Mouse (Mus musculus) cerebellum, adult (tissue): ENCODE data around the gene Barx1.

Source experiments
- ATAC-seq: cut with Nextera tagmentation; 2 replicates; pipeline ENCODE4 v1.9.2; 2017; ENCODE audit warnings: mild to moderate bottlenecking, moderate library complexity, mixed read lengths; ENCODE audit not compliant: insufficient number of reproducible peaks, low FRiP score, low TSS enrichment

Barx1 gene

DNA sequence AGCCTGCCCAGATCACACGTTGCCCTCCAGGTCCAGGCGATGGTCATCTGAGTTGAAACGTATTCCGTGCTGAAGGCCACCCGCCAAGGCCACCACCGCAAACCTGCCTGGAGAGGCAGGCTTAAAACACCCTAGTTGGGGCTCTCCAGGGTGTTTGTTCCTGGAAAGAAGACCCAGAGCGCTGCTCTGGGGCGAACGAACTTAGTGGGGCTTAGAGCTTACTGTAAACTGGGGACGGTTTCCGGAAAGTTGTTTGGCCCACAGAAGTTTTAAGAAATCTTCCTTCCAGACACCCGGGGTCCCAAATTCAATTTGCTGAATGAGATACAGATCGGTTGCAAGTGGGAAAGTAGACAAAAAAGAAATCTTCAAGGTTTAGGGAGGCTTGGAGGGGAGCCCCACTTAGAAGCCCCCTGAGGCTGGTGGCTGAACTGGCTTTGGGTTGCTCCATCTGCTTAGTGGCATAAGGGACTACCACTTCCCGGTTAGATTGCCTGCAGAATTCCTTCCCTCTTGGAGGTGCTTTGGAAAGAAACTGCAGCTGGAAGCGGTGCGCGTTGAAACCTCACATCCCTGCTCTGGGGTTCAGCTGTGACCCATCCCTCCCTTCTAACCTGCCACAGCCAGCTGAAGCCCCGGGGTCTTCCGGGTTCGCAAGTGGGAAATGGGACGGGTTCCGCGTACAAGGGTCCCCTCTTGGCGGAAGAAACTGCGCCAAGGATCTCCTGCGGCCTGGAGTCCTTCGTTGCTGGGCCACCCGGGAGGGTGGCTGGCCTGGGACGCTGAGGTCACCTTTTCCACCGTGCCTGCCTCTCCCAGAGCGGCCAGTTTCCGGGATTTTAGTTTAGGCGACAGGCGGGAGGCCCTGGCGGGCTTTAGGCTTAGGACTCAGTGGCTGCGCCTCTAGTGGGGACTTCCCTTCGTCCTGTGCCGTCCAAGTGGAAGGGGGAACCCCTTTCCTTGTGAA, 3.3 kb upstream of the Barx1 start:
- no peak for ATAC-seq

DNA sequence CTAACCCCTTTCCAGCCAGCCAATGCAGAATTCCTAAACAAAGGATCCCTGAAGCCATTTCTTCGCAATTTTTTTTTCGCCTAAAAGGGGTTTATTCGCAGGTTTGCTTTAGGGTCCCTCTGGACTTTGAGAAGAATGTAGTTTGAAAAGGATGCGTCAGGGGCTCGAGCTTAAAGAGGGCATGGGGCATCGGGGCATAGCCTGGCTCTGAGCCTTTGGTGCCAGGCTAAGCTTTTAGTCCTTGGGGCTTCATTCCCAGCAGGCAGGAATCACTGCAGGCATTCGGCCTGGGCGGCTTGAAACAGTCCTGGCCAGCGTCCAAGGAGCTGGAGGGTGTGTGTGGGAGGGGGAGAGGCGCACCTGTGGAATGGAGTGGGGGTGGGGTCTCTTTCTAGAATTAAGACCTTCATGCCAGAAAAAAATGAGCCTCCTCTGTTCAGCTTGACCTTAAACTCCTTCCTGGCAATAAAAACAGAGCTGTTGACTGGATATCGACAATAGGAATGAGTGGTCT, 2.5 kb upstream of the Barx1 start:
- ATAC-seq = no peak

DNA sequence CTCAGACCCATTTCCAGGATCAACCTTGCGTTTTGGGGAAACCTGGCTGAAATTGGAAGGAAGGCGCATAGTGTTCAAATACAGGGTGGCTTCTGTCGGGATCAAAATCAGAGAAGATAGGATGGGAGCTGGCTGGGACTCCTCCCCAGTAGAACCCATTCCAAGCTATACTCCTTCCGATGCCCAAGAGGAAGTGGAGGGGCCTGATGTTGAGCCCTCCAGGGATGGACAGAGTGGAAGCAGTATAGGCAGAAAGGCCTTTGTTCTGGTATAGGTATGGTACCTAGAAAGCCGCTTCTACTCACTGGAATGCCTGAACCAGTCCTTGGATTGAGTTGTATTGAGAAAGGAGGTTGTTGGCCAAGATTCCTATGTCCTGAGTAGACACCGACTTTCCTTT, 2.1 kb upstream of the Barx1 start:
- ATAC-seq = no peak

DNA sequence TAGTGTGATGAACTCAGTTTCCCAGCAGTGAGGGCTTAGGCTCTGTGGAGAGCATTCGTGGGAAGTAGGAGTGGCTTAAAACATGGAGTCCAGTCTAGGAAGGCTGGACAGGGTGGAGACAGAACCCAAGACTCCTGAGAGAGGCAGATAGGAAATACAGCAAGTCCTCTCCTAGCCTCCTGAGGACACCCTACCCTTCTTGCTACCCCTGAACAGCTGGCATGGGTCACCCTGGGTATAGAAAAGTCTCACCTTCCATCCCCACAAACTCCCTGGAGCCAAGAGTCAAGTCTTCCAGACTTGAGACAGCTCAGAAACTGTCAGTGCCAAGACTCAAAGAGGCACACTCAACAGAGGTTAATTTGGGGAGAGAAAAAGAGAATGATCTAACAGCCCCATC, 1.2 kb upstream of the Barx1 start:
- no peak for ATAC-seq

DNA sequence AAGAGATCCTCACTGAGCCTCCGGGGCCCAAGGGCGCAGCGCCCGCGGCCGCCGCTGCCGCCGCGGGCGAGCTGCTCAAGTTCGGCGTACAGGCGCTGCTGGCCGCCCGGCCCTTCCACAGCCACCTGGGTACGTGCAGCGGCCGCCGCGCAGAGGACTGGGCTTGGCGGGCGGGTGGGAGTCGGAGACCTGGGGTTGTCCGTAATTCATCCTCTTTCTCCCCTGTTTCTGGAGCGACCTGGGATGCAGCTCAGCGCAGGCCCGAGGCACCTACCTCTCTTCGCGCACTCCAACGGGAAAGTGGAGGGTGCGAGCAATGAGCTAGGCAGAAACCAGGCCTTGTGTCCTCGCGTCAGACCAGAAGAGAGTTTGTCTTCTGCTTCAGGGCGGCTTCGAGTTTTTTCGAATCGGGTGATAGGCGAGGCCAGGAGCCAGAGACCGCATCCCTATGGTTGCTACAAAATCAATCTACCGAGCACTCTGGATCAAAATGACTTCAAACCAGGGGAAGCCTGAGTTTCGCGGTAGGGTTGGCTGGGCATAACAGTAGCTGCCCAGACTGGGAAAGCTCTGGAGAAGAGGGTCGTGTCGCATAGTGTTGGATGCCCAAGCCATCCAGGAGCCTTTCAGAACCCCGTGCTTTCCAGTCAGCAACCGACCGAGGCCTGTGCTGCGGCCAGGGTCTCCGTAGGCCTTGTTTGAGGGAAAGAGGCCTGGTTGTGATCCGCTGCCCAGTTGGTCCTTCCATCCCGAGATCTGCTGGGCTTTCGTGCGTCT, 601 bp downstream of the Barx1 start:
- ATAC-seq = no peak

DNA sequence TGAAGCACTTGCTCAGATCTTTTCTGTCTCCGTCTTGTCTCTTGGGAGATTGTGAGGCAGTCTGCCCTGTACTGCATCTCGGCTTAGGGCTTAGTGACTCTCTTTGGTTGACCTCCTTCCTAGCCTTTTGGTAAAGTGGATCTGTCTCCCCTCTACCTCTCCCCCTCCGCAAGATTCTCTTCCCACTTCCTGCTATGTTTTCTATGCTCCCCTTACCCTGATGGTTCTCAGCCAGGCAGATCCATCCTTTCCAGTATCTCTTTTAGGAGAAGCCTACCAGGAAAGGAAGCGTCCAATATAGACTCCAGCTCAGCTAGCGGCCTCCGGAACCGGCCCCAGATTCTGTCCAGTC, 1.2 kb downstream of the Barx1 start:
- ATAC-seq = no peak

DNA sequence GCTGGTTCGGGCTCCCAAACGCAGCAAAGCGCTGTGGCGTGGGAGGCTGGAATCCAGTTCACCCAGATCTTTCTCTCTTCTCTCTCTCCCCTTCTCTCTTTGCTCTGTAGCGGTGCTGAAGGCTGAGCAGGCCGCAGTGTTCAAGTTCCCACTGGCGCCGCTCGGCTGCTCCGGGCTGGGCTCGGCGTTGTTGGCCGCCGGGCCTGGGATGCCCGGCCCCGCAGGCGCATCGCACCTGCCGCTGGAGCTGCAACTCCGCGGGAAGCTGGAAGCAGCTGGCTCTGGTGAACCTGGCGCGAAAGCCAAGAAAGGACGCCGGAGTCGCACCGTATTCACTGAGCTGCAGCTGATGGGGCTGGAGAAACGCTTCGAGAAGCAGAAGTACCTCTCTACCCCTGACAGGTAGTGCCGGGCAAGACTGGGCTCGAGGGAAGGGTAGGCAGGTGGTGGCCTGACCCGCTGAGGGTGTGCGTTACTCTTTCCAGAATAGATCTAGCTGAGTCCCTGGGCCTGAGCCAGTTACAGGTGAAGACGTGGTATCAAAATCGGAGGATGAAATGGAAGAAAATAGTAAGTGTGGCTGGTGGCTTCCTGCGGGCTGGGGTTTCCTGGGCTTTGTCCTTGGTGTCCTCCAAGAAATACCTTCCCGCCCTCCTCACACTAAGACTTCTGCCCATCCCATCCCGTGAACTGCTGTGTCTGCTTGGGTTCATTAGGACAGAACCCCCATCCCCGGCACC, 2.3 kb downstream of the Barx1 start:
- no peak for ATAC-seq

DNA sequence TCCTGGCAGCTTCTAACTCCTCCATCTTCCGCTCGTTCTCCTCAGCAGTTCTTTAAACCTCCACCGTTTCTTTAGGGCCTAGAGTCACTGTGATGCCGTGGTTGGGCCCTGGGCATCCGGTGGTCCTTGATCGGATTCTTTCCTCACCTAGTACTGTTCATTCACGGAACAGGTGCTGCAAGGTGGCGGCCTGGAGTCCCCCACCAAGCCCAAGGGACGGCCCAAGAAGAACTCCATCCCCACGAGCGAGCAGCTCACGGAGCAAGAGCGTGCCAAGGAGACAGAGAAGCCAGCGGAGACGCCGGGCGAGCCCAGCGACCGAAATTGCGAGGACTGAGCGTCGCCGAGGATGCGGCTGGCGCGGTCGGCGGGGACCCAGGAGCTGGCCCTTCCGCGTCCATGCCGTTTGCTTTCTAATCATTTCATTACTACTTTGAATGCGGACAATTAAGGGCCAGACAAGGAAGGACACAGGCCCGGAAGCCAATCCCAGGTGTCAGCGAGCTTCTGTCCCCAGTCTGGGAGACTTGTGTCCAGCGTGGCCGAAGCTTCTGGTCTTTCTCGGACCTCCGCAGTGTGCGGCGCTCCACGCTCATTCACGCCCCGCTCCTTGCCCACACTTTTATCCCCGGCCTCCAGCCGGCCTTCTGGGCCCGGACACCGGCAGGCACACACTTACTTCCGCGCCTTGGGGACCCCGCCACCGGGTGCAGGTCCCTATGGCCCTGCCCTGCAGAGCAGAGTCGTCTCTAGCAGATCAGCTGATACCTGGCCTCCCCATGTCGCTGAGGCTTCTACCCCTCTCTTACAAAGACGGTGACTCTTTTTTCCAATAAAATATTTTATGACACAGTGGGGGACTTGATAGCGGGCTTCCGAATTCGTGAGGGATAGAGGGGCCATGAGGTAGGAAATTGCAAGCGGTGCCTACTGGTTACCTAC, 3.1 kb downstream of the Barx1 start:
- ATAC-seq = no peak

DNA sequence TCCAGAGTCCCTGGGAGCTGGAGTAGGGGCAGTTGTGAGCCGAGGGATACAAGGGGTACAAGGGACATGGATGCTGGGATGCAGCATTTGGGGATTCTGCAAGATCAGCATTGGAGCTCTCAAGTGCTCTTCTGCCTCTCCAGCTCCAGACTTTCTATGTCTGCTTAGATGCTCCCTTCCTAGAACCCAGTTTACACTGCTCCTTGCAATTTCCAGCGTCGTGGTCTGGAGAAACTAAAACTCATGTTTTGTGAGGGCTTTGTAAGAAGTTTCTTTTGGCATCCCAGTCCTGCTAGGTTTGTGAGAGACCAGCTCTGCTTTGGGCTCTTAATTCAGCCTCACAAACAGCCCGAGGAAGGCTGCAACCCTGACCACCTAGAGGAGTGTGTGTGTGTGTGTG, 4.7 kb downstream of the Barx1 start:
- ATAC-seq = no peak

DNA sequence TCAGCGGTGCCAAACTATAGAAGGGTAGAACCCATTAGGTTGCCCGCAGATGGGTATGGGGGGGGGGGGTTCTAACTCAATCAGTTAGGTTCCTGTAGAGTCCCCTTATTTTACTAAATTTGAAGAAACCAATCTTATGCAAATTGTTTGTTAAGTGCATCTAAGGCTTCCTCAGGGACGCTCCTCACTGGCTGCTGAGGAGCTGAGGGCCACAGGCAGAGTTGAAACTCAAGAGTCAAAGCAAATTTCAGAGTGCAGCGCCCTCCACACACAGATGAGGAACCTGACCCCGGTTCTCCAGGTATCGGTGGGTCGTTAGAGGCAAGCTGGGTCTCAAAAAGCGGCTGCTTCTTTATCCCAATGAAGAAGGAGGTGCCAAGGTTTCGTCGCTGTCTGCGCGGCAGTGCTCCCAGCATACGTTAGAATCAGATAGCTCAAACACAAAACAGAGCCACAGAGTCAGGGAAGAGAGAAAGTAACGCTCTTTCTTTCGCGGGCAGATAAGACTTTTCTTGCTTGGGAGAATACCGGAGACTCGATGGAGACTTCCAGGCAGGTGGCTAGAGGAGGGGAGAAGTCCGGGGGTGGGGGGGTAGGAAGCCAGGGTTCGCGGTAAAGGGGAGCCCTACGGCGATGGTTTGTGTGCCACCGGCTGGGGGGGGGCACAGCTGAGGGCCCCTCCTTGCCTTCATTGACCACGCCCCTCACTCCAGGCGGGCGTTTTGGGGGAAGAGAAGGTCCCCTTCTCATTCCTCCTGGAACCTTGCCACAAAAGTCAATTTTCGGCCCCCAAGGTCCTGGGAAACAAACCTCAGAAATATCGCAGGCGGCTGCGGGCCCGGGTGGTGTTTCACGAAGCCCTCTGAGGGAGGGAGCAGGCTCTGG, 5.5 kb downstream of the Barx1 start:
- no peak for ATAC-seq

DNA sequence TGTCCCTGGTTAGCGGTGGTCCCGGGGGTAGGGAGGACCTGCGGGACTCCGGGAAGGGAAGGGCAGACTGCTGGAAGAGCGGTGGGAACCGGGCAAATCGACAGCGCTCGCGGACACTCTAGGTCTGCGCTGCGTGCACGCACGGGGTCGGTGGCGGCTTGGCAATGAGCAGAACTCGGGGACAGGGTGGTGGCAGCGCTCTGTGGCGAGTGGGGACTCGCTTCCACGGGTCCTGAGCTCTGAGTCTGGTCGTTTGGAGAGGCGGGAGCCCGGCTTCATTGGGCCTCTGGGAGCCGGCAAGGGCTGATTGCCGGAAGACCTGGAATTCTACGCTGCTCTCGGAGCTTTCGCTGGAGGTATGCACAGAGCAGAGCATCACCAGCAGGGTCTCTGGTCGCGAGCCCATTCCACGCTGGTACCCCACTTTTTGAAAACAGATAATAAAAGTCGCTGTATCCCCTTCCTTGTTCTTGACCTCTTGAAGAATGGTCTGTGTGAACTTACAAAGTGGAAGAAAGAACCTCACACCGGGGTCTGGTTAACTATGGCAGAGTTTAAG, 6.3 kb downstream of the Barx1 start:
- no peak for ATAC-seq

DNA sequence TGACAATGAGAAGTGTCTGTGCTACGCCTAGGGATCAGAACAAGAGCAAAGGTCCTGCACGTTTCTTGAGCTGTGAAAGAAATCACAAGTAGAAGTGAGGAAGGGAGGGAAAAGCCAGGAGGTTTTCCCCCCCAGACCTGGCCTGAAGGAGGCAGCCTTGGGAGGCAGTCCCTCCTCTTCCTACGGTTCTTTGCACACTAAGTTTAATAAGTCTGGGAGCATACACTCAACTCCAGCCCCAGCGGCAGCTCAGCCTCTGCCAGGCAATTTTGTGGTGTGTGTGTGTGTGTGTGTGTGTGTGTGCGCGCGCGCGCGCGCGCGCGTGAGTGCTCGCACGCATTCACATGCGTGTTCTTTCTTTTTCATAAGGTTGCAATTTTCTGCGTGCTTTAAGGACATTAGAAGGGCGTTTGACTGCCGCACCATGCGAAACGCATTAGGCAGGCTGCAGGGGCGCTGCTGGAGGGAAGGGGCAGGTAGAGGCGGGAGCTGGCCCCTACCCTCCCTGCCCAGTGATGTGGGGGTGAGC, 9.6 kb downstream of the Barx1 start:
- no peak for ATAC-seq

DNA sequence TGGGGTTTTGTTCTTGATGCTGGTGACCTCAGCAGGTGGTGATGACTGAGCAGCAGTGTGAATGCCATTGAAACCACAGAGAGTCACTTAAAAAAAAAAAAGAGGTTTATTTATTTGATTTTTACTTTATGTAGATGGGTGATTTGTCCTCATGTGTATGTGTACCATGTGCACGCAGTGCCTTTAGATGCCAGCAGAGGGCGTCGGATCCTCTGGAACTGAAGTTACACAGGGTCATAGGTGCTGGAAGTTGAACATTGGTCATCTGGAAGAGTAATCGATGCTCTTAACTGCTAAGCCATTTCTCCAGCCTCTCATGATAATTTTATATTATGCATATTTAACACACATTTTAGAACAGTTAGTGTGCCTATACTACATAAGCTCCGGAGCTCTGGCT, 11.8 kb downstream of the Barx1 start:
- ATAC-seq = no peak

DNA sequence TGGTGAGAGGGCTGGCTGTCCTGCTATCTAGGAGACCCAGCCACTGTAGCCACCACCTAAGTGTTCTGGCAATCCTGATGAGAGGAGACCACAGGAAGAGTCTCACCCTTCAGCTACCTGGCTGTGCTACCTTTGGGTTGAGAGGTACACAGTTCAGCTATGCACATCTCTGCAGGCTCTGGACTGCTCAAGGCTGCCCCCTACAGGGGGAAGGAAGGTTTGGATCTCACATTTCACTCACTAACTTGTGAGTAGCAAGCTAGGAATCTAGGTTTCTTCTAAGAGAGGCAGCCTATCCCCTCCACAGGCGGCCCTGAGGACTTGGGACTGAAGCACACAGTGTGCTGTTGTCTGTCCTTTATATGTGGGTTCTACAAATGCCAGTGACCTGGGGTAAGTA, 16.6 kb downstream of the Barx1 start:
- no peak for ATAC-seq

DNA sequence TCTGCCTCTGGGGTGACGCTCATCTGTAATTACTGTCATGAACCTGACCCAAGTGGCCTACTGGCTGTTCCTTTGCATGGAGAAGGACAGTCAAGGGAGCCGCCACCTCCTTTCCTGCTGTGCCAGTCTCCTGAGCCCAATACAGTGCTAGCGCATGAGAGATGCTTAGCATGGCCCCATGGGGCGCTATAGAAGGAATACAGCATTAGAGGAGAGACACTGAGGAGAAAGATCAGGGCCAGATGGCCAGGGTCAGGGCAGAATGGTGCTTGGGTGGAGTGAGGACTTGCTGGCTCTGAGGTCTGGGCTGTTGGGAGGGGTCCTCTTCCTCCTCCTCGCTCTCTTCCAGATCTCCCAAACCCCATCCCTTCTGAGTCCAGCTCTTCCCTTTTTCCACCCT, 23.9 kb downstream of the Barx1 start:
- ATAC-seq = no peak

DNA sequence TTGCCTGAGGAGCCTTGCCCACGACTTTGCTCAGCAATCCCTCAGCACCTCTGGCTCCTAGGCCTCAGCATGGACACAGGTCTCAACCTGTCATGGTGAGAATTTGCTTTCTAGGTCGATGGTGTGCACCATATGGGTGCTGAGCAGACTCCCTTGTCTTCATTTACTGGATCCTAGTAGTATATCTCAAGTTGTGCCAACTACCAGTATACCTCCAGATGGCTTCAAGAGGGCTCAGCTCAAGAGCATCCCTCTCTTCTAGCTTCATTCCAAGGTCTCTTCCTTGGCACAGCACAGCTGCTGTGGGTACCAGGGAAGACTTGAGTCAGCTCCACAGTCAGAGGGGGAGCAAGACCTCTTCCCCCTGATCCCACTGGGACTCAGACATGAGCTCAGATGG, 29.2 kb downstream of the Barx1 start:
- no peak for ATAC-seq

DNA sequence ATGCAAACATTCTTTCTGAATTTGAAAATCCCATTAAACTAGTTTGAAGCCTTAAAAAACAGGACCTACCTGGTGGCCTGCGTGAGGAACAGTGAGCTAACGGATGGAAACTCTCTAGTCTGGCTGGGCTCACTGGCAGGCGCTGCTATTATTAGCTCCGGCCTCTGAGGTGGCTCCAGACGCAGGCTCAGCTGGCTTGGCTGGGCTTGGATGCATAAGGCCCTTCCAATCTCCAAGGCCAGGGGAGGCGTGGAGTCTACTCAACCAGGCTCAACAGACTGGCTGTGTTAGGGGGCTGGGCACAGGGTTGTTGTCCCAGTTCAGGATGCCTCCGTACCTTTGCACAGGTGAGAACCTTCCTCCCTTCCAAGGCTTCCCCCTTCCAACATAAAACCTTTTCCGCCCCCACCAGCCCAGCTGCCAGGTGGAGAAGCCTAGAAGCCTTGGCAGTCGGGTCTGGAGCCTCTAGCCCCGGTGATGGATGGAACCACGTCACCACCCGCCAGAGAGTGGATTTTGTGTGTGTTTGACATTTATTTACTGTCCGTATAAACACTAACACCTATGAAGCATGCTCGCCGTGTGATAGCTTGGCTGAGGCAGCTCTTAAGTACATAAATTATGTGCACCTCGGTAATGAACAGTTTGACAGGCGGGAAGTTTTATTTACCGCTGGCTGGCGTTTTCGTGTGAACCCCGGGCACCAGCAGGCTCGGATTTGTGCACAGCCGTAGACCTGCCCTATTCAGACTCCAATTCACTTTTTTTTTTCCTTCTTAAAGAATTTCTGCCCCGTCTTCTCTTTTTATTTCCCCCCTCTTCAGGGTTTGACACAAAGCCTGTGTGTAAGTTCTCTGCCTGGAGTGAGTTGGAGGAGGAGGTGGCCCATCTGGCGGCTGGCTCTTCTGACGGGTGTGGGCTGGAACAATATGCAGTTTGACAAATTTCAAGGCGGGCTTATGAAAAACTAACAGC, 31.6 kb downstream of the Barx1 start:
- ATAC-seq = 0 out of 2 replicates have a peak, but pooled peaks have one; percentile 36
